Mouse (Mus musculus): ENCODE data around the gene Tmem150a. TPM values are rescaled to one million over a fixed set of nuclear protein-coding genes. Genes with fewer than 3 reads are reported as not detected.

Gene Tmem150a
- total RNA-seq, 2 experiments from 2014 or later: 8.4 to 9.2 TPM

GRCm38 (mm10) chr6:72396837-72397251 lies 41.6 kb downstream of the Tmem150a start:
- DNase-seq (ENCODE audit: low spot score in 2 of 2): no peak

DNA sequence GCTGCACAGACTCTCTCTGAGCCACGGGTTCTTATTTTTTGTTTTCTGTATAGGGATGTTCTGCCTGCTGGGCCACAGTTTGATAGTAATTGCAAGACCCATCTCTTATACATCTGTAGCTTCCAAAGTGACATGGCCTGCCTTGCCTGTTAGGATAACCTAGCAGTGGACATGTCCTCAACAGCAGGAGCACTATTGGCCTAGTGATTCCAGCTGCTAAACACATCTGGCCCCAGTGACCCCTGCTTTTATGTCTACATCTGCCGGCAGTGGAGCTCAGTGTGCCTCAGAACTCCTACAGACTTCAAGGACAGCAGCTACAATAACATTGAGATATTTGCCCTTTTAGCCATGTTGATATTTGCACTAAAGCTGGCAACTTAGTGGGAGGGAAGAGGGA lies 44.7 kb downstream of the Tmem150a start:
- no peak for DNase-seq (ENCODE audit: low spot score in 2 of 2)

DNA sequence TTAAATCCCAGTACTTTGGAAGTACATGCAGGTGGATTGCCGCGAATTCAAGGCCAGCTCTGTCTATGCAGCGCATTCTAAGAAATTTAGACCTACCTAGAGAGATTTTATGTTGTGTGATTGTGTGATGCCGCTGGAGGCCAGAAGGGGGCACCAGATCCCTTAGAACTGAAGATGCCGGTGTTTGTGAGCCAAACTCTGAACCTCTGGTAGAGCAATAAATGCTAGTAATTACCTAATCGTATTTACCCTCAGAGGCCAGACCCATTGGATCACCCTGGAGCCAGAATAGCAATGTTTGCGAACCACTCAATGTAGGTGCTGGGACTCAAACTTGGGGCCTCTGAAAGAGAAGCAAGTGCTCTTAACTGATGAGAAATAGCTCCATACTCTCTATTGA lies 46.6 kb downstream of the Tmem150a start:
- DNase-seq (ENCODE audit: low spot score in 2 of 2): peak; percentile 26 to 85

- DNase-seq (ENCODE audit: low spot score in 2 of 2): no peak
Measured at GRCm38 (mm10) chr6:72405356-72405755, 50.1 kb downstream of the Tmem150a start.

DNA sequence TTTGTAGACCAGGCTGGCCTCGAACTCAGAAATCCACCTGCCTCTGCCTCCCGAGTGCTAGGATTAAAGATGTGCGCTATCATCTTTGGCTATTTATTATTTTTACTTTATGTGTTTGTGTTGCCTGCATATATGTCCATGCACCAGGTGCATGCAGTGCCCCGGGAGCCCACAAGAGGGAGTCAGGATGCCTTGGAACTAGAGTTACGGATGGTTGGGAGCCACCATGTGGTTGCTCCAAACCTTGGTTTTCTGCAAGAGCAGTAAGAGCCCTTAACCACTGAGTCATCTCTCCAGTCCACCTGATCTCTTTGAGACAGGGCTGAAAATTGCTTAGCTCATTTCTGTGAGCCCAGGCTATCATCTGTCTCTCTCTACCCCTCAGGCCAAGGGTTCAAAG lies 51.9 kb downstream of the Tmem150a start:
- peak; percentile 63 to 89 for DNase-seq (ENCODE audit: low spot score in 2 of 2)

Other genes starting within 250 kb of the Tmem150a start
- 1 to 10 TPM; 3.2 to 3.4 TPM for gene Atoh8, start 119.9 kb upstream of the Tmem150a start, total RNA-seq (2021)
- gene Sftpb, start 50.8 kb upstream of the Tmem150a start, total RNA-seq (2021): not detected
- gene Usp39, start 10.3 kb upstream of the Tmem150a start, total RNA-seq (2021): 10 to 100 TPM; 31.1 to 33.1 TPM
- gene 0610030E20Rik, start 8.1 kb upstream of the Tmem150a start, total RNA-seq (2021): 10 to 100 TPM; 17.0 to 17.9 TPM
- 10 to 100 TPM; 87.5 to 89.4 TPM for gene Rnf181, start 11.5 kb downstream of the Tmem150a start, total RNA-seq (2021)
- 1 to 10 TPM; 5.8 to 8.1 TPM for gene Vamp5, start 25.0 kb downstream of the Tmem150a start, total RNA-seq (2021)
- 10 to 100 TPM; 17.7 to 18.9 TPM for gene Vamp8, start 35.3 kb downstream of the Tmem150a start, total RNA-seq (2021)
- 10 to 100 TPM; 21.7 to 23.3 TPM for gene Ggcx, start 58.9 kb downstream of the Tmem150a start, total RNA-seq (2021)
- gene Mat2a, start 84.1 kb downstream of the Tmem150a start, total RNA-seq (2021): 100 to 1,000 TPM; 193 to 211 TPM
- gene Sh2d6, start 166.3 kb downstream of the Tmem150a start, total RNA-seq (2021): under 1 TPM; 0.67 to 0.76 TPM
- 1 to 10 TPM; 3.9 to 5.0 TPM for gene Capg, start 188.9 kb downstream of the Tmem150a start, total RNA-seq (2021)
- gene Elmod3, start 243.0 kb downstream of the Tmem150a start, total RNA-seq (2021): 10 to 100 TPM; 24.5 to 24.8 TPM
- 10 to 100 TPM; 64.3 to 76.9 TPM for gene Retsat, start 243.0 kb downstream of the Tmem150a start, total RNA-seq (2021)